Mouse (Mus musculus) neural tube, embryonic 15.5 days (tissue): Measurements from ENCODE around the gene Rabep1. TPM values are rescaled to one million over a fixed set of nuclear protein-coding genes. Genes with fewer than 3 reads are reported as not detected.

Source experiments
- ATAC-seq: fragments of 200-750 bp; cut with Nextera tagmentation; 2 replicates; pipeline ENCODE4 v1.8.0; 2017; ENCODE audit warnings: mild to moderate bottlenecking, moderate TSS enrichment, moderate library complexity; ENCODE audit not compliant: low FRiP score
- H3K27ac ChIP-seq: fragments of 300-500 bp; sonication (generic); replicated peaks from 2 replicates; pipeline ENCODE4 v1.5.1; 2015; ENCODE audit warnings: mild to moderate bottlenecking, inconsistent platforms
- H3K27me3 ChIP-seq: fragments of 300-500 bp; sonication (generic); replicated peaks from 2 replicates; pipeline ENCODE4 v1.6.1; 2015; ENCODE audit warnings: inconsistent platforms
- H3K36me3 ChIP-seq: fragments of 300-500 bp; sonication (generic); 2 replicates; pipeline ENCODE4 v1.6.1; 2015; ENCODE audit warnings: inconsistent platforms
- H3K4me1 ChIP-seq: fragments of 300-500 bp; sonication (generic); 2 replicates; pipeline ENCODE4 v1.6.1; 2015; ENCODE audit warnings: inconsistent platforms
- H3K4me2 ChIP-seq: fragments of 300-500 bp; sonication (generic); 2 replicates; pipeline ENCODE4 v1.6.1; 2015; ENCODE audit warnings: inconsistent platforms, mild to moderate bottlenecking, moderate library complexity
- H3K4me3 ChIP-seq: fragments of 300-500 bp; sonication (generic); replicated peaks from 2 replicates; pipeline ENCODE4 v1.5.1; 2015; ENCODE audit warnings: mild to moderate bottlenecking, inconsistent platforms
- H3K9ac ChIP-seq: fragments of 300-500 bp; sonication (generic); replicated peaks from 2 replicates; pipeline ENCODE4 v1.6.1; 2015; ENCODE audit warnings: mild to moderate bottlenecking, inconsistent platforms
- H3K9me3 ChIP-seq: fragments of 300-500 bp; sonication (generic); replicated peaks from 2 replicates; pipeline ENCODE4 v1.6.1; 2016; ENCODE audit warnings: inconsistent platforms
- WGBS: fragments of 180-500 bp; shearing (Covaris S2); methylation state at CpG from one replicate; pipeline ENCODE4 v1.1.7; 2015; ENCODE audit warnings: mixed read lengths; 5-methylcytosine and 5-hydroxymethylcytosine counted together
- polyA plus RNA-seq: library from polyadenylated mRNA; unstranded; fragments of >200 nt; fragmentation: Nextera tagmentation; extraction: Ambion mirVana; gene quantifications from 2 replicates; pipeline ENCODE4 v1.2.1, GENCODE M21; 2015

Gene Rabep1
- polyA plus RNA-seq, 1 experiment from 2014 or later = 83.3 TPM

DNA sequence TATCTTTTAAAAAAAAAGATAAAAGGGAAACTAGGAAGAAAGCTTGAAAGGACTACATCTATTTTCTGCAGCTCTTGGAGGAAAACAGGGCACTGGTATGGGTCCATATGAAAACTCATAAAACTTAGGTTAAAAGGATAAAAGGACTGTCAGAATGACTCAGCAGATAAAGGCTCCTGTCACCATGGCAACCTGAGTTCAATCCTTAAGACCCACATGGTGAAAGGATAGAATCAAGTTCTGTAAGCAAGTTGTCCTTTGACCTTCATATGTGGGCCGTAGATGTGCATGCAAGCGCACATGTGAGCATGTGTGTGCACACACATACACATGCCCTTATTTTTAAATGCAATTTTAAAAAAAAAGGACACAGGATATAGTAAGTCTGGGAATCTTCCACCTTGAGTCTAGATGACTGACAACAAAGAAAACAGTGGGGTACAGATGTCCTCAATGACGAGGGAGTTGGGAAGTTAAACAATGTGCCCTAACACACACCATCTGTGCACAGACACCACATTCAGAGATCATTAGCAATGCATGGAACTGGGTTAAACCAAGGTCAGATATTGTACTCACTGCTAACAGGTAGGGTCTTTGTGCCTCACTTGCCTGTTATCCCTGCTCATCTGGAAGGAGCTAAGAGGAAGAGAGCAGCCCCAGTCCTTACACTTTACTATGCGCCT, 119.8 kb downstream of the Rabep1 start:
- no peak overlapping the region for H3K9ac ChIP-seq
- H3K36me3 ChIP-seq = peaks cover 67% of the 10 kb centered on the region
- no peak overlapping the region for H3K4me3 ChIP-seq
- H3K27ac ChIP-seq = no peak overlapping the region
- no peaks in the 10 kb centered on the region for H3K27me3 ChIP-seq
- no peak for ATAC-seq
- 72% methylated on average over 4 of the region's 4 CpGs for WGBS
- H3K4me2 ChIP-seq = no peak overlapping the region
- no peaks in the 10 kb centered on the region for H3K9me3 ChIP-seq
- peaks cover 14% of the 10 kb centered on the region for H3K4me1 ChIP-seq

DNA sequence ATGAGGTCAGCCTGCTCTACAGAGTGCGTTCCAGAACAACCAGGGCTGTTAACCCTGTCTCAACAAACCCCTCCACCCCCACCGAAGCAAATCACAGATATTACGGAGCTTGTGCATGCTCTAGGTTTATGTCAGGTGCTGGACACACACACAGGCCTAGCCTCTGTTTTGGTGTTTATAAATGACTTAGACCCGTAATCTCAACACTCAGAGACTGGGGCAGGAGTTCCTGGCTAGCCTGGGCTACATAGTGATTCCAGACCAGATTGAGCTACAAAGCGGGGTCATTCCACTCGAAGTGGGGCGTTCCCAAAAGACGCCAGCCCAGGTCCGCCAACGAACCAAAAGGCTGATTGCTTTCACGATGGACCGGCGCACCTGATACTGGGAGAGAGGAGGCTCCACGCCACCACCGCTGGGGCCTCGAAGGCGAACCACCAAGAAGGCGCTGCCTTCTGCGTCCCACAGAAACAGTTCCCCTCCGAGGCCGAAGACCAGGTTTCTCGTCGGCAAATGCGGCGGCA, 124.8 kb downstream of the Rabep1 start:
- Histone ChIP-seq H3K9me3 (no peaks in the 10 kb centered on the region), H3K4me3 (peak overlapping the region; percentile 95), H3K27ac (peak overlapping the region; percentile 94), H3K4me2 (peak overlapping the region; percentile 78), H3K4me1 (peaks cover 23% of the 10 kb centered on the region), H3K27me3 (no peaks in the 10 kb centered on the region), H3K36me3 (peaks cover 40% of the 10 kb centered on the region), H3K9ac (peak overlapping the region; percentile 99)
- peak; percentile 12; the same call in 1 of the 2 replicates for ATAC-seq
- under 1% methylated on average over 25 of the region's 25 CpGs for WGBS

DNA sequence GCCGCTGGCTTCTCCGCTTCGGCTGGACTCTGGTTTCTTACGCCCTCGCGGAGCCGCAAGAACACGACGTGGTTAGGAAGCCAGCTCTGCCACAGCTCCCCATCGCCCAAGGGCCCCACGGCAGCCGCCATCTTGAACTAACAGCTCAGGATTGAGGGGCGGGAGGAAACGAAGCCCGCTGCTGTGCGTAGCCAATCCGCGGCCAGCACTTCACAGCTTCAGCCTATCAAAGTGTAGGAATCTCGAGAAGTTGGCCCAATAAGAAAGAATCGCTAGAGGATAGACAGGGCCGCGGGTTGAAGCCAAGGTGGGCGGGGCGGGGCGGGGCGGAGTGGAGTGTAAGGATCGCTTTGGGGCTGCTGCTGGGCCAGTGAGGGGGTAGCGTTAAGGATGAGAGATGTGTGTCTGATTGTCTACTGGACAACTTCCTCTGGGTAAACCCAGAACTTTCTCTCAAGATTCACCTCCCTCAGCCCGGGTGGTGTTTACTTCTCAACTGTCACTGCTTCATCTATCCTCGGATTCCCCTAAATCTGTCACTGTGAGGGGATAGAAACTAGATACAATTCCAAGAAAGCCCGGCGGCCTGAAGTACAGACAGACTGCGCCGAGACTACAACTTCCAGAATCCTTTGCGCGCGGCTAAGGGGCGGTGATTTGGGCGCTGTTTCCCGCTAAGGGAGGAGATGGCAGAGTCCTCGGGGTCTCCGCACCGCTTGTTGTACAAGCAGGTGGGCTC, 125.4 kb downstream of the Rabep1 start, which contains the start of the genes Nup88 and Rpain:
Gene Nup88 (minus strand): TSS at position 153 of the 739 bp plus-strand sequence.
Gene Rpain (plus strand): TSS at position 393 of the 739 bp plus-strand sequence.
- H3K4me1 ChIP-seq = peaks cover 23% of the 10 kb centered on the region
- peaks cover 40% of the 10 kb centered on the region for H3K36me3 ChIP-seq
- peak within 1 kb of the TSS; percentile 94 for H3K27ac ChIP-seq
- H3K9me3 ChIP-seq = no peaks in the 10 kb centered on the region
- H3K4me3 ChIP-seq = peak within 1 kb of the TSS; percentile 95
- H3K9ac ChIP-seq = peak within 1 kb of the TSS; percentile 99
- H3K27me3 ChIP-seq = no peaks in the 10 kb centered on the region
- peak; percentile 98 for ATAC-seq
- H3K4me2 ChIP-seq = peak within 1 kb of the TSS; percentile 91
- under 1% methylated on average over 43 of the region's 43 CpGs for WGBS

DNA sequence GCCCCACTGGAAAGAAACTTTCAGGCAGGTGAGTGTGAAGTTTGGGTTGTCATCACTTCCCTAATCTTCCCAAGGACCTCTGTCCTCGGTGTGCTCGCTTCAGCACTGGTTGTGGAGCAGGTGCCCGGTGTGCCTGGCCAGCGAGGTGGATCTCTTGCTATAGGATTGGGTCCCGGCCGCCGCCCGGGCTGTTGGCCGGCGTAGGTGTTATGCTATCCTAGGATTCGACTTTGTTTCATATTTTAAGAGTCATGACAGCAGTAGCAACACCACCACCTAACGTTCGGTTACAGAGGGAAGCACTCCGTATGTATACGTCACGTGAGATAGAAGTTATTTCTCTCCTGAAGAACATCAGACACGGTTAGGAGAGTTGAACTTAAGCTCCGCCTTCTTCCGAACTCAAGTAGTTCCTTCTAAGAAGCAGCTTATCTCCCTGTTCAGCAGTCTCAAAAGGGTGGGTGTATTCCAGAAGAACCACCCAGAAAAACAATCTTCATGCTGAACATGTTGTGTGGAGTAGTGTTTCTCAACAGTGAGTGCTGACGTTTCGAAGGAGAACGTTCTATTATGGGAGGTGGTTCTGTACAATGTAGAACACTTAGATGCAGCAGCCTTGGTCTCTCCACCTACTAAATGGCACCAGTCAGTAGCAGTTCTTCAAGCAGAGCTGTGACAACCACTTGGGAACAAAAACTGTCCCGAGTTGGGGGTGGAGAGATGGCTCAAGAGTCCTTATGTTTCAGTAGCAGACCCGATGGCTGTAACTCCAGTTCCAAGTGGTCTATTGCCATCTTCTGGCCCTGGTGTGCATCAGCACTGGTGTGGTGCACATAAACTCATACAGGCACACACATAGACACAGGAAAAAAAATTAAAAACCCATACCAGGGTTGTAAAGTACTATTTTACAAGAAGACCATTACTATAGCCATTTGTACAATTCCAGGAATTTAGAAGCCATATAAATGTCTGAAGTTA, 126.3 kb downstream of the Rabep1 start:
- Histone ChIP-seq H3K9ac (peak overlapping the region; percentile 68), H3K36me3 (peaks cover 41% of the 10 kb centered on the region), H3K4me3 (peak overlapping the region; percentile 95), H3K9me3 (no peaks in the 10 kb centered on the region), H3K4me1 (peaks cover 23% of the 10 kb centered on the region), H3K27me3 (no peaks in the 10 kb centered on the region), H3K27ac (peak overlapping the region; percentile 94), H3K4me2 (peak overlapping the region; percentile 91)
- WGBS = 18% methylated on average over 24 of the region's 24 CpGs
- peak; percentile 28 for ATAC-seq

DNA sequence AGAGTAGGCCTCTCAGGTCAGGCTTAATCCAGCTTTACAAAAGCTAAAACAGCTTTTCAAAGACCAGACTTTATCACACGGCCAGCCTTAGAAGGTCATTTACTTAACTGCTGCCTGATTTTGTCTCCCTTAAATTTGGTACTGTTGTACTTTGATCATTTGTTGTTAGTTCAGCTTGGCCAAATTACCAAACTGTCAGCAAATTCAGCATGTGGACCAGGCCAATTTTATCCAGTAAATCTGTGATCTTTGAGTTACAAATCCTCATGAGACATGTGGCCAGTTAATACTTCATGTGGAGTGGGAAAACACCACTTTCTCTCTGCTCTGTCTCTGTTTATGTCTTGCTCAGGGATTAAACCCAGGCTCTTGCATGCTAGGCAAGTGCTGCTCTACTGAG, 128.0 kb downstream of the Rabep1 start:
- ATAC-seq = no peak
- Histone ChIP-seq H3K9me3 (no peaks in the 10 kb centered on the region), H3K4me2 (no peak overlapping the region), H3K4me1 (peaks cover 20% of the 10 kb centered on the region), H3K27me3 (no peaks in the 10 kb centered on the region), H3K27ac (no peak overlapping the region), H3K9ac (no peak overlapping the region), H3K4me3 (no peak overlapping the region), H3K36me3 (peaks cover 48% of the 10 kb centered on the region)
- 71% methylated on average over 1 of the region's 1 CpGs for WGBS

DNA sequence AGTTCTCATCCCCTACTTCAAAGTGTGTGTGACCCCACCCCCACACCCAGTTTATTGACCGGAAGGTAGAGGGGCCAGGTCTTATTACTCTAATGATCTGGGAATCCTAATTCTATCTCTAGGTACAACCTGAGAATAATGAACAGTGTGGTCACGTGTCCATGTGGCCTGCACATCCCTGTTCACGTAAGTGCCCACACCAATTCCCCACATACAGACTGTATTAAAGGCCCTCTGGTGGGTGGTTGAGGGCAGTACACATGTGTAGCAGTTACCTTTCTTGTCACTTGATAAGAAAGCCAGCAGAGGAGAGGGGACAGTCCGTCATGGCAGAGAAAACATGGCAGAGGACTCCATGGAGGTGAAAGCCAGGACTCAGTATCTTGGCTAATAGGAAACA, 129.4 kb downstream of the Rabep1 start:
- H3K9me3 ChIP-seq = no peaks in the 10 kb centered on the region
- H3K27me3 ChIP-seq = no peaks in the 10 kb centered on the region
- no peak overlapping the region for H3K27ac ChIP-seq
- H3K4me2 ChIP-seq = no peak overlapping the region
- H3K9ac ChIP-seq = no peak overlapping the region
- H3K4me1 ChIP-seq = peaks cover 9% of the 10 kb centered on the region
- H3K4me3 ChIP-seq = no peak overlapping the region
- H3K36me3 ChIP-seq = peaks cover 61% of the 10 kb centered on the region
- WGBS = 74% methylated on average over 4 of the region's 4 CpGs
- no peak for ATAC-seq

DNA sequence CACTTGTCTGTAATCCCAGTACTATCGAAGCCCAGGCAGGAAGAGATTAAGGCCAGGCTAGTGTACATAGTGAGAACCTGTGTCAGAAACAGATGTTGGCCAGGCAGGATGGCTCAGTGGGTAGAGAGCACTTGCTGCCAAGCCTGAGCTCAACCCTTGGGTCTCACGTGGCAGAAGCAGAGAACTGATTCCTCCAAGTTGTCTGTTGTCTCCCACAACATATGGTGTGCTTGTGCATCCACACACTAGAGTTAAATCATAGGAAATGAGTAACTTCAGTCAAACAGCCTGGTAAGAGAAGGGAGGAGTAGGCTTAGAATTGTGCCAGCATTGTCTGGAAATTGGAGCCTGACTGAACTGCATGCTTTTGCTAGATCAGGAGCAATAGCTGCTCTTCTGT, 130.6 kb downstream of the Rabep1 start:
- Histone ChIP-seq H3K27me3 (no peaks in the 10 kb centered on the region), H3K4me1 (peaks cover 9% of the 10 kb centered on the region), H3K36me3 (peaks cover 72% of the 10 kb centered on the region), H3K4me2 (no peak overlapping the region), H3K27ac (no peak overlapping the region), H3K4me3 (no peak overlapping the region), H3K9ac (no peak overlapping the region), H3K9me3 (no peaks in the 10 kb centered on the region)
- 82% methylated on average over 2 of the region's 2 CpGs for WGBS
- no peak for ATAC-seq

DNA sequence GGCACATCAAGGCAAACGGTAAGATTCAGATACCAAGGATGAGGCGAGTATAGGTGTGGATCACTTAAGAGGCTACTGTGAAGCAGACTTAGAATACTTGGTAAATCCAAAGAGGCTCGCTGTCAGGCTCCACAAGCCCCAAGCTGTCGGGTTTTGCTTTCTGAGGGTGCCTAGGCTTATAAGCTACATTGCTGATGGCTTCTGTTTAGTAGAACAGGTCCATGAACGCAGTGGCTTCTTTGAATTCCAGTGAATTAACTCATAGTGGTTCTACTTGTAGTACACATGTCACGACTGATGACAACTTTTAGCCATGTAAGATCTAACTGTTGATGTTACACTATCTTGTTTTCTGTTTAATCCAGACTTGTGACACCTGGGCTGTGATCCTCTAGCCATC, 132.7 kb downstream of the Rabep1 start:
- H3K4me1 ChIP-seq = peaks cover 14% of the 10 kb centered on the region
- no peak for ATAC-seq
- no peaks in the 10 kb centered on the region for H3K9me3 ChIP-seq
- no peak overlapping the region for H3K4me2 ChIP-seq
- no peak overlapping the region for H3K4me3 ChIP-seq
- WGBS = 90% methylated on average over 6 of the region's 6 CpGs
- no peak overlapping the region for H3K9ac ChIP-seq
- H3K36me3 ChIP-seq = peaks cover 81% of the 10 kb centered on the region
- H3K27me3 ChIP-seq = no peaks in the 10 kb centered on the region
- H3K27ac ChIP-seq = no peak overlapping the region

DNA sequence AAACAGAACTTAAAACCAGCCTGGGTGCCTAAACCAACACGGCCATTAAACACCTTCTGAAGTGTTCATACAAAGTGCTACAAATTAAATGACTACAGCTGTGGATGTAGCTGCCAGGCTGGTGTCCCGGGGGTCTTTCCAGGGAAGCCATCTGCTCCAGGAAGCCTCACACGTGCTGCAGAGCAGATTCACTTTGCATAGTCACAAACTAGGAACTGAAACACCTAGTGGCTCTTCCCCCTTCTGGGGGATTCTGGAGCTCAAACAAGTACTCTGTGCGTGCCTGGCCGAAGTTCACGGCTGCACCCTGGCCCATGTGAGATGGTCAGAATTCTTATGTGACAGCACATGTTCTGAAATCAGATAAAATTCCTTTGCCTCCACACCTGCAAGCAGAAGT, 135.7 kb downstream of the Rabep1 start:
- no peak overlapping the region for H3K4me3 ChIP-seq
- H3K9ac ChIP-seq = no peak overlapping the region
- peaks cover 68% of the 10 kb centered on the region for H3K36me3 ChIP-seq
- peaks cover 17% of the 10 kb centered on the region for H3K4me1 ChIP-seq
- 76% methylated on average over 6 of the region's 6 CpGs for WGBS
- no peaks in the 10 kb centered on the region for H3K9me3 ChIP-seq
- H3K4me2 ChIP-seq = no peak overlapping the region
- no peak overlapping the region for H3K27ac ChIP-seq
- H3K27me3 ChIP-seq = no peaks in the 10 kb centered on the region
- no peak for ATAC-seq

DNA sequence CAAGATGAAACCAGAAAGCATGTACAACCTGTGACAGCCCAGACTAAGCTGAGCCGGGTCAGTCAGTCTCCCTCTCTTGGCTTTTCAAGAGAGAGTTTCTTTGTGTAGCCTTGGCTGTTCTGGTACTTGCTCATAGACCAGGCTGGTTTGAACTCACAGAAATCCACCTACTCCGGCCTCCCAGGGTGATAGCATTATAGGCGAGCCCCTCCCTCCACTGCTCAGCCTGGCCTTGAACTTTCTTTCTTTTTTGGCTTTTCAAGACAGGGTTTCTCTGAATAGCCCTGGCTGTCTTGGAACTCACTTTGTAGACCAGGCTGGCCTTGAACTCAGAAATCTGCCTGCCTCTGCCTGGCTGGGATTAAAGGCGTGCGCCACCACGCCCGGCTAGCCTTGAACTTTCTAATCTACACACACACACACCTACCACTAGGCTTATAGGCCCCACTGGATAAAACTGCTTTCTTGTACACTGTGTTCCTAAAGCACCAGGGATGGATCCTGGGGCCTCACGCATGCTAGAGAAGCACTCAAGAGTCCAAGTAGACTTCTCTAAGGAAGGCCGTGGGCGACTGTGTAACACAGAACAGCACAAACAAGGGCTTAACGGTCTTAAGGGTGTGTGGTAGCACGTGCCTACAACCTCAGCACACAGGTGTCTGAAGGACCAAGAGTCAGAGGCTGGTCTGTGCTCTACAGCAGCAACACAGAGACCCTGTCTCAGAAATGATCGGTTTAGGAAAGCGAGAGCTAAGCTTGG, 136.4 kb downstream of the Rabep1 start:
- peaks cover 68% of the 10 kb centered on the region for H3K36me3 ChIP-seq
- H3K4me1 ChIP-seq = peaks cover 17% of the 10 kb centered on the region
- 96% methylated on average over 14 of the region's 14 CpGs for WGBS
- H3K4me2 ChIP-seq = peak overlapping the region; percentile 69; the same call in 1 of the 2 replicates
- H3K9me3 ChIP-seq = no peaks in the 10 kb centered on the region
- H3K4me3 ChIP-seq = 0 out of 2 replicates have a peak overlapping the region, but pooled peaks have one; percentile 99
- H3K9ac ChIP-seq = no peak overlapping the region
- no peak for ATAC-seq
- H3K27ac ChIP-seq = no peak overlapping the region
- no peaks in the 10 kb centered on the region for H3K27me3 ChIP-seq
